Mouse (Mus musculus): ENCODE results near the gene Racgap1. TPM values are rescaled to one million over a fixed set of nuclear protein-coding genes. Genes with fewer than 3 reads are reported as not detected.
A peak's percentile ranks its signal among the peaks of the same experiment; 100 is the strongest.

The Racgap1 gene
- polyA plus RNA-seq, 1 experiment from 2014 or later = 7.5 TPM

- no peak overlapping the region for H3K27ac ChIP-seq (ENCODE audit: low read length)
- H3K4me2 ChIP-seq (replicated peaks; ENCODE audit: low read depth, low read length) = no peak overlapping the region; the same call in 1 of the 2 replicates
- 0 out of 2 replicates have a peak, but pooled peaks cover 3% of the 10 kb centered on the region for H3K27me3 ChIP-seq (replicated peaks; ENCODE audit: insufficient read depth, low read length)
- DNase-seq (ENCODE audit: low spot score) (peak; percentile 65), ATAC-seq (peak; percentile 36)
- H3K9me3 ChIP-seq (ENCODE audit: low read length) = no peaks in the 10 kb centered on the region
- H3K9ac ChIP-seq (replicated peaks; ENCODE audit: low read depth) = no peak overlapping the region
- TF ChIP-seq EP300 (IDR thresholded peaks at IDR 0.05) = no peak
- no peak for TF ChIP-seq CTCF (IDR thresholded peaks at IDR 0.05)
- WGBS = 15% methylated on average over 6 of the region's 6 CpGs
- H3K4me3 ChIP-seq (ENCODE audit: low read depth, low read length) = 0 out of 2 replicates have a peak overlapping the region, but pooled peaks have one; percentile 1
- H3K36me3 ChIP-seq (ENCODE audit: insufficient read depth, low read length) = no peaks in the 10 kb centered on the region
- H3K4me1 ChIP-seq (ENCODE audit: insufficient read depth, low read depth, low read length) = peaks cover 25% of the 10 kb centered on the region
These were observed 2.2 kb downstream of the Racgap1 start for GRCm38 (mm10) chr15:99649067-99649761.

- no peak overlapping the region for H3K4me2 ChIP-seq (replicated peaks; ENCODE audit: low read depth, low read length)
- H3K27me3 ChIP-seq (replicated peaks; ENCODE audit: insufficient read depth, low read length) = no peaks in the 10 kb centered on the region
- TF ChIP-seq CTCF (IDR thresholded peaks at IDR 0.05) (no peak), EP300 (IDR thresholded peaks at IDR 0.05) (no peak)
- ATAC-seq = no peak
- no peaks in the 10 kb centered on the region for H3K9me3 ChIP-seq (ENCODE audit: low read length)
- peaks cover 22% of the 10 kb centered on the region for H3K4me1 ChIP-seq (ENCODE audit: insufficient read depth, low read depth, low read length)
- H3K4me3 ChIP-seq (ENCODE audit: low read depth, low read length) = no peak overlapping the region
- no peak for DNase-seq (ENCODE audit: low spot score)
- H3K36me3 ChIP-seq (ENCODE audit: insufficient read depth, low read length) = no peaks in the 10 kb centered on the region
- H3K9ac ChIP-seq (replicated peaks; ENCODE audit: low read depth) = no peak overlapping the region
- no peak overlapping the region for H3K27ac ChIP-seq (ENCODE audit: low read length)
- 17% methylated on average over 4 of the region's 4 CpGs for WGBS
These were observed 3.1 kb downstream of the Racgap1 start for GRCm38 (mm10) chr15:99648326-99648725.

GRCm38 (mm10) chr15:99644776-99645175 lies 6.7 kb downstream of the Racgap1 start:
- ATAC-seq (no peak), DNase-seq (ENCODE audit: low spot score) (no peak)
- peaks cover 9% of the 10 kb centered on the region for H3K4me1 ChIP-seq (ENCODE audit: insufficient read depth, low read depth, low read length)
- no peaks in the 10 kb centered on the region for H3K27me3 ChIP-seq (replicated peaks; ENCODE audit: insufficient read depth, low read length)
- H3K9me3 ChIP-seq (ENCODE audit: low read length) = no peaks in the 10 kb centered on the region
- WGBS = 55% methylated on average over 7 of the region's 7 CpGs
- no peak overlapping the region for H3K9ac ChIP-seq (replicated peaks; ENCODE audit: low read depth)
- no peak overlapping the region for H3K27ac ChIP-seq (ENCODE audit: low read length)
- no peak overlapping the region for H3K4me2 ChIP-seq (replicated peaks; ENCODE audit: low read depth, low read length)
- TF ChIP-seq CTCF (IDR thresholded peaks at IDR 0.05) (no peak), EP300 (IDR thresholded peaks at IDR 0.05) (no peak)
- H3K4me3 ChIP-seq (ENCODE audit: low read depth, low read length) = no peak overlapping the region
- no peaks in the 10 kb centered on the region for H3K36me3 ChIP-seq (ENCODE audit: insufficient read depth, low read length)

- H3K4me2 ChIP-seq (replicated peaks; ENCODE audit: low read depth, low read length) = no peak overlapping the region
- no peak overlapping the region for H3K4me3 ChIP-seq (ENCODE audit: low read depth, low read length)
- 79% methylated on average over 10 of the region's 10 CpGs for WGBS
- H3K27me3 ChIP-seq (replicated peaks; ENCODE audit: insufficient read depth, low read length) = no peaks in the 10 kb centered on the region
- H3K9me3 ChIP-seq (ENCODE audit: low read length) = no peaks in the 10 kb centered on the region
- peaks cover 3% of the 10 kb centered on the region; the same call in 1 of the 2 replicates for H3K4me1 ChIP-seq (ENCODE audit: insufficient read depth, low read depth, low read length)
- DNase-seq (ENCODE audit: low spot score) (no peak), ATAC-seq (no peak)
- no peak for TF ChIP-seq EP300 (IDR thresholded peaks at IDR 0.05)
- no peak for TF ChIP-seq CTCF (IDR thresholded peaks at IDR 0.05)
- H3K27ac ChIP-seq (ENCODE audit: low read length) = no peak overlapping the region
- H3K9ac ChIP-seq (replicated peaks; ENCODE audit: low read depth) = no peak overlapping the region
- no peaks in the 10 kb centered on the region for H3K36me3 ChIP-seq (ENCODE audit: insufficient read depth, low read length)
These were observed 7.6 kb downstream of the Racgap1 start for GRCm38 (mm10) chr15:99643832-99644231.

- Histone ChIP-seq H3K36me3 (ENCODE audit: insufficient read depth, low read length) (no peaks in the 10 kb centered on the region), H3K9ac (replicated peaks; ENCODE audit: low read depth) (no peak overlapping the region), H3K4me3 (ENCODE audit: low read depth, low read length) (no peak overlapping the region), H3K27me3 (replicated peaks; ENCODE audit: insufficient read depth, low read length) (no peaks in the 10 kb centered on the region), H3K9me3 (ENCODE audit: low read length) (no peaks in the 10 kb centered on the region), H3K4me1 (ENCODE audit: insufficient read depth, low read depth, low read length) (peaks cover 3% of the 10 kb centered on the region; the same call in 1 of the 2 replicates), H3K4me2 (replicated peaks; ENCODE audit: low read depth, low read length) (no peak overlapping the region), H3K27ac (ENCODE audit: low read length) (no peak overlapping the region)
- TF ChIP-seq EP300 (IDR thresholded peaks at IDR 0.05) (no peak), CTCF (IDR thresholded peaks at IDR 0.05) (no peak)
- no peak for ATAC-seq
- 71% methylated on average over 6 of the region's 6 CpGs for WGBS
- no peak for DNase-seq (ENCODE audit: low spot score)
These were observed 8.8 kb downstream of the Racgap1 start for GRCm38 (mm10) chr15:99642622-99643021.

- no peaks in the 10 kb centered on the region for H3K9me3 ChIP-seq (ENCODE audit: low read length)
- H3K36me3 ChIP-seq (ENCODE audit: insufficient read depth, low read length) = no peaks in the 10 kb centered on the region; the same call in 1 of the 2 replicates
- H3K9ac ChIP-seq (replicated peaks; ENCODE audit: low read depth) = no peak overlapping the region
- H3K27ac ChIP-seq (ENCODE audit: low read length) = no peak overlapping the region
- 90% methylated on average over 5 of the region's 5 CpGs for WGBS
- H3K4me3 ChIP-seq (ENCODE audit: low read depth, low read length) = no peak overlapping the region
- DNase-seq (ENCODE audit: low spot score) = no peak
- H3K4me1 ChIP-seq (ENCODE audit: insufficient read depth, low read depth, low read length) = no peaks in the 10 kb centered on the region
- H3K27me3 ChIP-seq (replicated peaks; ENCODE audit: insufficient read depth, low read length) = no peaks in the 10 kb centered on the region
- H3K4me2 ChIP-seq (replicated peaks; ENCODE audit: low read depth, low read length) = no peak overlapping the region
- TF ChIP-seq CTCF (IDR thresholded peaks at IDR 0.05) (no peak), EP300 (IDR thresholded peaks at IDR 0.05) (no peak)
- ATAC-seq = no peak
These were observed 13.4 kb downstream of the Racgap1 start for GRCm38 (mm10) chr15:99638124-99638485.

Measured in lung, postnatal 0 days (tissue).